Mouse (Mus musculus) adrenal gland (tissue): ENCODE measurements around the gene Spindoc.

Source experiments
- microRNA-seq, 2 experiments: library from miRNA; unstranded; fragments of <30 nt; microRNA quantifications; one replicate each; pipeline ENCODE4; 2019

The Spindoc gene

Small RNA genes within 50 kb of the gene (microRNA-seq; reads per million reads assigned to microRNA genes)
- gene Mir6991: 0.34 to 0.37 reads per million in 2 experiments
